Mouse (Mus musculus) fat pad, adult 2 months (tissue): ENCODE results near the gene Lrrc9.

Experiments used
- DNase-seq: peaks from one replicate; pipeline ENCODE4 v3.0.0-alpha.2; 2011; ENCODE audit warnings: low read depth, low spot score; ENCODE audit errors: extremely low read depth

Gene Lrrc9

DNA sequence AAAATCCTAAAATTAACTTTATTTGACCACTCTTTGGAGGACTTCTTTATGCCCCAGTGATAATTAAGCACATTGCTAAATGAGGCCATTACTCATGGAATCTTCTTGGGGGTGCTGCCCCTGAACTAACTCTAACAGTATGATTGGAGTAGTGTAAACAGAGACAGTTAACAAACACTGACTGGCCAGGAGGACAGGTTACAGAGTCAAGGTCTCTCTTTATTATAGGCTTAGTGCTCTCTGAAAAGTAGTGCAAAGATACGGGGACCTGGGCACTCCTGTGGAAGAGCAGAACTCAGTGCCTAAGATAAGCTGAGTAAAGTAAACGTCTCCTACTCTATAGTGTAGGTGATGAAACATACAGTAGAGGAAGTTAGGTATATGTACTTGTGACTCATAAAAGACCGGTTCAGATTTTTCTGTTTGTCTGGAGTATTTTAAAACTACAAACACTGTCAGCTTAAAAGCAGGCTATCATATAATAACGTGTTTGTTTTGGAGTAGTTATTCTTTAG, 122.7 kb downstream of the Lrrc9 start:
- no peak for DNase-seq
